Mouse (Mus musculus): ENCODE measurements around the gene Pik3cg. TPM values are rescaled to one million over a fixed set of nuclear protein-coding genes. Genes with fewer than 3 reads are reported as not detected.

The Pik3cg gene
- polyA plus RNA-seq (2017; shearing (Covaris generic)) = 19.3 TPM

DNA sequence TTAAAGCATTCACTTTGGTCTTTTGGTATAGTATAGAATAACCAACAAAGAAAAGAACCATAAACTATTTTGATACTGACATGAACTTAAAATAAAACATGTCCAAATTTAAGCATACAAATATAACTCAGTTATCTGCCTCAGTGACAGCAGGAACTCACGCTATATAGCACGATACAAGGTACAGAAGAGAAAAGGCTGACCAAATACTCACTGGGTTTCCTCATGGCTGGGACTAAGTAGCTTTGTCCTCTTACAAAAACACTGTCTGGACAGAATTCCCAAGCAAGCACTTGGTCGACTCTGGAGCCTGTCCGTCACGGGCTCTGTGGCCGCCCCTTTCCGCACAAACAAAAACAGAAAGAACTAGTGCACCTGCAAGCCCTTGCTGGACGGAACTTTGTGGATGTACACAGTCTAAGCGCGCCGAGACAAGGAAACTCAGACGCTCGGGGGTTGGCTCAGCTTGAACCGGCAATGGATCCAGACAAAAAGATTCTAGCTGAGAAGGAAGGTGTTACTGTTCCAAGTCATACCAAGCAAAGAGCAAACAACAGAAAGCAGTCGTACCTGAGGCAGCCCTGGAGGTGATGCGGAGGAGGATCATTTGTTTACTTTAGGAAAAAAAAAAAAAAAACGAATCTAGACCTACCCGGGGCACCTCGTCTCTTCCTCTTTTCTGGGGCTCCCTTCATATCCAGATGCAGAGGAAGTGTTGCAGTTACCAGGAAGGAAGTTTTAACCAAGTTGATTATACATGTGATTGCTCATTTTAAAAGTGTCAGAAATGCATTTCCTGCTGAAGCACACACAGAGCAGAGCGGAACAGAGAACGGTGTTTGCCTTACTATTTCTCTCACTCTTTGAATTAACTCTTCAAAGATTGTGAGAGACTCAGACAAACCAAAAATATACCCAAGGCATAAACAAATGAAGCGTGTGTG, at the start of gene Pik3cg:
Pik3cg (minus strand) TSS at position 712 of the 944 bp plus-strand sequence.

Other genes starting within 250 kb of the Pik3cg start
- gene Prkar2b, start 147.4 kb downstream of the Pik3cg start, polyA plus RNA-seq (2017; shearing (Covaris generic)) = 2.2 TPM
- 15.2 TPM for gene Ccdc71l, start 170.0 kb upstream of the Pik3cg start, polyA plus RNA-seq (2017; shearing (Covaris generic))